In the genomic region with DNA sequence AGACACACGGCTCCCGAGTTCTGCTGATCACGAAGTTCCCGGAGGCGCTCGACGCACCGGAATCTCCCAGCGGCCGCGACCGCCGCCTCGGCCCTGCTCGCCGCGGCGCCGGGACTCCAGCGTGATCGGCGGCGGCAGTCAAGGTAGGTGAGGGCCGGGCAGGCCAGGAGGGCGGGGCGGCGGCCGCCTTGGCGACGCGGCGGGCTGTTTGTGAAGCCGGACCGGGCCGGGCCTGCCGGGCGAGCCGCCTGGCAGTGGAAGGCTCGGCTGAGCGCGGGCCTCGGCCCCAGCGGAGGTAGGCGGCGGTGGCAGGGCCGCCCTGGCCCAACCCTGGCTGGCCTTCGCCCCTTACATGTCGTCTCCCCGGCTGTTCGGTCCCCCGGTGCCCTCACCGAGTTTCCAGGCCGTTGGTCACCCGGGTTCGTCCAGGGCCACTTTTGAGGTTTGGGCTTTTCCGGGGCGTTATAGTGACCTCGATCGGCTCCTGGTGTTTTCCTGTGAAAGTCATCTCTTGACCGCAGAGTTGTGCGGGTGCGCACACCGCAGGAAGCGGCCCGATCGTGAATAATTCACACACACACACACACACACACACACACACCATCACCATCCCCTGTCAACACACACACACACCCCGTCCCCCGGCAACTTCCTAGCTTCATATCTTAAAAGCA, we compare ENCODE assay signal across 8 mouse cellular contexts. TPM values are rescaled to one million over a fixed set of nuclear protein-coding genes. Genes with fewer than 3 reads are reported as not detected.
DNase-seq lines count a peak whose midpoint lies in the region; ATAC-seq and TF ChIP-seq lines count a peak whose summit lies in the region.

No protein-coding gene starts in this region.

- H3K4me2 ChIP-seq in heart, embryonic 11.5 days, result peak overlapping the region; percentile 69
- H3K4me2 ChIP-seq in embryonic facial prominence, embryonic 15.5 days (replicated peaks), result peak overlapping the region; percentile 59
- peak overlapping the region; percentile 79 for H3K4me2 ChIP-seq in intestine, postnatal 0 days (replicated peaks; ENCODE audit: low read depth)
- H3K4me2 ChIP-seq in midbrain, embryonic 16.5 days (ENCODE audit: low read length), result peak overlapping the region; percentile 84

- TF ChIP-seq EP300 in ES-Bruce4 (IDR thresholded peaks at IDR 0.05; ENCODE audit: insufficient read depth, low read depth, low read length), result no peak

- H3K27ac ChIP-seq in heart, embryonic 11.5 days (ENCODE audit: low read depth, low read length), result peak overlapping the region; percentile 97
- H3K27ac ChIP-seq in ES-Bruce4 (ENCODE audit: insufficient read depth, low read length), result peak overlapping the region; percentile 38; the same call in 1 of the 2 replicates
- H3K27ac ChIP-seq in embryonic facial prominence, embryonic 15.5 days (replicated peaks), result peak overlapping the region; percentile 98
- peak overlapping the region; percentile 96 for H3K27ac ChIP-seq in intestine, postnatal 0 days (ENCODE audit: low read depth, low read length)
- peak overlapping the region; percentile 94 for H3K27ac ChIP-seq in midbrain, embryonic 16.5 days (ENCODE audit: low read length)

- WGBS in heart, embryonic 11.5 days (ENCODE audit: insufficient replicate concordance), result under 1% methylated on average over 63 of the region's 68 CpGs
- under 1% methylated on average over 68 of the region's 68 CpGs for WGBS in embryonic facial prominence, embryonic 15.5 days
- 0% methylated on average over 68 of the region's 68 CpGs for WGBS in intestine, postnatal 0 days
- under 1% methylated on average over 68 of the region's 68 CpGs for whole genome bisulfite sequencing in midbrain, embryonic 16.5 days

- TF ChIP-seq CTCF in ES-Bruce4 (IDR thresholded peaks at IDR 0.05; ENCODE audit: low read depth, low read length), result no peak
- TF ChIP-seq CTCF in intestine, postnatal 0 days (IDR thresholded peaks at IDR 0.05; ENCODE audit: low read depth), result no peak

- H3K4me1 ChIP-seq in heart, embryonic 11.5 days (ENCODE audit: control insufficient read depth, insufficient read depth, low read length), result peaks cover 17% of the 10 kb centered on the region
- H3K4me1 ChIP-seq in ES-Bruce4 (ENCODE audit: control insufficient read depth, insufficient read depth, low read length), result no peaks in the 10 kb centered on the region
- peaks cover 14% of the 10 kb centered on the region for H3K4me1 ChIP-seq in embryonic facial prominence, embryonic 15.5 days
- 0 out of 2 replicates have a peak, but pooled peaks cover 3% of the 10 kb centered on the region for H3K4me1 ChIP-seq in intestine, postnatal 0 days (replicated peaks; ENCODE audit: control insufficient read depth, insufficient read depth, low read length)
- peaks cover 25% of the 10 kb centered on the region for H3K4me1 ChIP-seq in midbrain, embryonic 16.5 days (ENCODE audit: control insufficient read depth, insufficient read depth, low read length)

- H3K9me3 ChIP-seq in heart, embryonic 11.5 days (replicated peaks; ENCODE audit: control insufficient read depth, low read length), result no peaks in the 10 kb centered on the region
- no peaks in the 10 kb centered on the region for H3K9me3 ChIP-seq in ES-Bruce4 (replicated peaks; ENCODE audit: control insufficient read depth, insufficient read depth, low read length, poor library complexity, severe bottlenecking)
- no peaks in the 10 kb centered on the region for H3K9me3 ChIP-seq in embryonic facial prominence, embryonic 15.5 days (replicated peaks)
- no peaks in the 10 kb centered on the region for H3K9me3 ChIP-seq in intestine, postnatal 0 days (ENCODE audit: control insufficient read depth)
- no peaks in the 10 kb centered on the region for H3K9me3 ChIP-seq in midbrain, embryonic 16.5 days (replicated peaks; ENCODE audit: control insufficient read depth, low read length, poor library complexity, severe bottlenecking)

- no peak for TF ChIP-seq POLR2A in ES-Bruce4 (IDR thresholded peaks at IDR 0.05; ENCODE audit: insufficient read depth, low read length)

- H3K4me3 ChIP-seq in heart, embryonic 11.5 days (ENCODE audit: low read depth, low read length), result peak overlapping the region; percentile 95
- H3K4me3 ChIP-seq in ES-Bruce4 (ENCODE audit: low read depth, low read length), result peak overlapping the region; percentile 100
- H3K4me3 ChIP-seq in embryonic facial prominence, embryonic 15.5 days (replicated peaks), result peak overlapping the region; percentile 96
- peak overlapping the region; percentile 81 for H3K4me3 ChIP-seq in intestine, postnatal 0 days (ENCODE audit: low read depth, low read length)
- H3K4me3 ChIP-seq in midbrain, embryonic 16.5 days (ENCODE audit: low read depth, low read length), result peak overlapping the region; percentile 68

- peaks cover 10% of the 10 kb centered on the region for H3K36me3 ChIP-seq in heart, embryonic 11.5 days (ENCODE audit: control insufficient read depth, insufficient read depth, low read length)
- peaks cover 16% of the 10 kb centered on the region for H3K36me3 ChIP-seq in ES-Bruce4 (ENCODE audit: control insufficient read depth, insufficient read depth, low read length, poor library complexity, severe bottlenecking)
- H3K36me3 ChIP-seq in embryonic facial prominence, embryonic 15.5 days, result peaks cover 12% of the 10 kb centered on the region
- peaks cover 13% of the 10 kb centered on the region for H3K36me3 ChIP-seq in intestine, postnatal 0 days (ENCODE audit: control insufficient read depth, insufficient read depth)
- peaks cover 9% of the 10 kb centered on the region for H3K36me3 ChIP-seq in midbrain, embryonic 16.5 days (ENCODE audit: control insufficient read depth, insufficient read depth, low read length)

- ATAC-seq in heart, embryonic 11.5 days (replicated peaks; ENCODE audit: insufficient number of reproducible peaks, low FRiP score, low TSS enrichment), result peak; percentile 76
- peak; percentile 61 for ATAC-seq in embryonic facial prominence, embryonic 15.5 days (ENCODE audit: insufficient number of reproducible peaks, low FRiP score, low TSS enrichment, low read depth)
- ATAC-seq in intestine, postnatal 0 days, result peak; percentile 85
- peak; percentile 79 for ATAC-seq in midbrain, embryonic 16.5 days

- DNase-seq in heart, adult 11 months, result no peak
- DNase-seq in layer of hippocampus, postnatal 36 days, result no peak
- no peak for DNase-seq in urinary bladder, postnatal 10 days (ENCODE audit: low spot score)

- H3K9ac ChIP-seq in heart, embryonic 11.5 days (ENCODE audit: low read depth, low read length), result peak overlapping the region; percentile 98
- peak overlapping the region; percentile 97 for H3K9ac ChIP-seq in ES-Bruce4 (ENCODE audit: low read depth, poor library complexity, severe bottlenecking)
- peak overlapping the region; percentile 98 for H3K9ac ChIP-seq in embryonic facial prominence, embryonic 15.5 days
- peak overlapping the region; percentile 90 for H3K9ac ChIP-seq in intestine, postnatal 0 days (ENCODE audit: low read depth, low read length)
- peak overlapping the region; percentile 78 for H3K9ac ChIP-seq in midbrain, embryonic 16.5 days (ENCODE audit: low read depth, low read length)

- no peaks in the 10 kb centered on the region for H3K27me3 ChIP-seq in heart, embryonic 11.5 days (ENCODE audit: control insufficient read depth, insufficient read depth, low read length)
- H3K27me3 ChIP-seq in ES-Bruce4 (ENCODE audit: control insufficient read depth, insufficient read depth, low read length, poor library complexity, severe bottlenecking), result no peaks in the 10 kb centered on the region
- H3K27me3 ChIP-seq in embryonic facial prominence, embryonic 15.5 days, result no peaks in the 10 kb centered on the region
- no peaks in the 10 kb centered on the region for H3K27me3 ChIP-seq in intestine, postnatal 0 days (replicated peaks; ENCODE audit: control insufficient read depth, insufficient read depth, low read length)
- no peaks in the 10 kb centered on the region for H3K27me3 ChIP-seq in midbrain, embryonic 16.5 days (ENCODE audit: control insufficient read depth, insufficient read depth, low read depth, low read length)

RNA-seq across cellular contexts. Expression of a gene that starts 0.4 kb away (rescaled TPM):
- polyA plus RNA-seq in heart, embryonic 11.5 days (2014; fragmentation: Nextera tagmentation; extraction: Ambion mirVana), result 28.5 and 33.1 TPM in 2 replicates
- polyA plus RNA-seq in ES-Bruce4 (2011; ENCODE audit: insufficient read depth, insufficient read length, low read depth, missing spikeins), result 67.3 and 69.8 TPM in 2 replicates
- polyA plus RNA-seq in embryonic facial prominence, embryonic 15.5 days (2015; fragmentation: Nextera tagmentation; extraction: Ambion mirVana), result 30.6 and 32.1 TPM in 2 replicates
- polyA plus RNA-seq in intestine, postnatal 0 days (2015; fragmentation: Nextera tagmentation; extraction: Ambion mirVana), result 21.0 and 23.6 TPM in 2 replicates
- 24.2 and 27.9 TPM in 2 replicates for polyA plus RNA-seq in midbrain, embryonic 16.5 days (2015; fragmentation: Nextera tagmentation; extraction: Ambion mirVana)
- total RNA-seq in layer of hippocampus, postnatal 36 days (2021), result 10 to 100 TPM; 33.5 to 36.5 TPM

RNA-seq across cellular contexts. Expression of a gene that starts 3.8 kb away (rescaled TPM):
- 0.27 and 0.52 TPM in 2 replicates for polyA plus RNA-seq in heart, embryonic 11.5 days (2014; fragmentation: Nextera tagmentation; extraction: Ambion mirVana)
- polyA plus RNA-seq in ES-Bruce4 (2011; ENCODE audit: insufficient read depth, insufficient read length, low read depth, missing spikeins), result 1.1 and 1.2 TPM in 2 replicates
- polyA plus RNA-seq in embryonic facial prominence, embryonic 15.5 days (2015; fragmentation: Nextera tagmentation; extraction: Ambion mirVana), result 0.72 and 0.75 TPM in 2 replicates
- polyA plus RNA-seq in intestine, postnatal 0 days (2015; fragmentation: Nextera tagmentation; extraction: Ambion mirVana), result 0.14 and 0.22 TPM in 2 replicates
- 0.87 and 0.90 TPM in 2 replicates for polyA plus RNA-seq in midbrain, embryonic 16.5 days (2015; fragmentation: Nextera tagmentation; extraction: Ambion mirVana)
- total RNA-seq in layer of hippocampus, postnatal 36 days (2021), result 1 to 10 TPM; 1.2 to 1.4 TPM

Comparison
In these comparisons a context has a peak if more than half of its experiments do, and no peak if none do; other contexts are left out.
1. H3K27ac ChIP-seq: peak in every context shown above with its lines; median percentile 98 in embryonic facial prominence, embryonic 15.5 days; 97 in heart, embryonic 11.5 days; 96 in intestine, postnatal 0 days; 94 in midbrain, embryonic 16.5 days; 38 in ES-Bruce4.